Mouse (Mus musculus) limb, embryonic 14.5 days (tissue): ENCODE data around the gene Spdl1. TPM values are rescaled to one million over a fixed set of nuclear protein-coding genes. Genes with fewer than 3 reads are reported as not detected.

ENCODE experiments used
- ATAC-seq: fragments of 200-750 bp; cut with Nextera tagmentation; 2 replicates; pipeline ENCODE4 v1.8.0; 2017; ENCODE audit warnings: low read depth, moderate number of reproducible peaks, moderate TSS enrichment; ENCODE audit not compliant: low FRiP score
- DNase-seq: peaks from one replicate; pipeline ENCODE4 v3.0.0-alpha.2; 2015; ENCODE audit warnings: low spot score
- H3K27ac ChIP-seq: fragments of 300-500 bp; sonication (generic); replicated peaks from 2 replicates; pipeline ENCODE4 v1.5.1; 2014; ENCODE audit warnings: low read depth, mild to moderate bottlenecking, low read length, moderate library complexity, mixed read lengths
- H3K27me3 ChIP-seq: fragments of 300-500 bp; sonication (generic); 2 replicates; pipeline ENCODE4 v1.6.1; 2014; ENCODE audit warnings: low read length, mixed read lengths; ENCODE audit not compliant: control insufficient read depth, insufficient read depth
- H3K36me3 ChIP-seq: fragments of 300-500 bp; sonication (generic); 2 replicates; pipeline ENCODE4 v1.6.1; 2014; ENCODE audit warnings: mild to moderate bottlenecking, low read length, moderate library complexity, mixed read lengths; ENCODE audit not compliant: control insufficient read depth, insufficient read depth
- H3K4me1 ChIP-seq: fragments of 300-500 bp; sonication (generic); 2 replicates; pipeline ENCODE4 v1.6.1; 2014; ENCODE audit warnings: antibody characterized with exemption, low read length, mixed read lengths; ENCODE audit not compliant: control insufficient read depth, insufficient read depth
- H3K4me2 ChIP-seq: fragments of 300-500 bp; sonication (generic); replicated peaks from 2 replicates; pipeline ENCODE4 v1.6.1; 2014; ENCODE audit warnings: low read depth, mild to moderate bottlenecking, low read length, moderate library complexity; ENCODE audit not compliant: severe bottlenecking
- H3K4me3 ChIP-seq: fragments of 300-500 bp; sonication (generic); replicated peaks from 2 replicates; pipeline ENCODE4 v1.5.1; 2014; ENCODE audit warnings: low read length
- H3K9ac ChIP-seq: fragments of 300-500 bp; sonication (generic); 2 replicates; pipeline ENCODE4 v1.6.1; 2014; ENCODE audit warnings: mild to moderate bottlenecking, low read depth, low read length, moderate library complexity; ENCODE audit not compliant: severe bottlenecking
- H3K9me3 ChIP-seq: fragments of 300-500 bp; sonication (generic); 2 replicates; pipeline ENCODE4 v1.6.1; 2016; ENCODE audit warnings: low read length; ENCODE audit not compliant: control insufficient read depth
- POLR2A ChIP-seq: fragments of 200-500 bp; IDR thresholded peaks from 2 replicates; pipeline ENCODE4 v1.8.0; 2012; ENCODE audit warnings: inconsistent platforms, mild to moderate bottlenecking, moderate library complexity, borderline replicate concordance; ENCODE audit not compliant: insufficient read depth, insufficient read length; ENCODE audit errors: extremely low read depth
- WGBS: fragments of 180-500 bp; shearing (Covaris S2); extraction: QIAGEN DNeasy Blood & Tissue Kit; methylation state at CpG from one replicate; pipeline ENCODE4 v1.1.7; 2014; 5-methylcytosine and 5-hydroxymethylcytosine counted together
- polyA plus RNA-seq, 2 experiments: library from polyadenylated mRNA; depleted of rRNA in 1 of 2; stranded (reverse) in 1 of 2; unstranded in 1 of 2; fragments of >200 nt; fragmentation: Nextera tagmentation in 1 of 2; extraction: Ambion mirVana in 1 of 2; gene quantifications; 2 replicates each; pipeline versions ENCODE4 v1.2.1 to v1.2.3; 2012 to 2014

The Spdl1 gene
- 9.9 and 16.1 TPM in 2 replicates for polyA plus RNA-seq (2012; rRNA removed)
- 14.1 and 16.2 TPM in 2 replicates for polyA plus RNA-seq (2014; fragmentation: Nextera tagmentation; extraction: Ambion mirVana)

DNA sequence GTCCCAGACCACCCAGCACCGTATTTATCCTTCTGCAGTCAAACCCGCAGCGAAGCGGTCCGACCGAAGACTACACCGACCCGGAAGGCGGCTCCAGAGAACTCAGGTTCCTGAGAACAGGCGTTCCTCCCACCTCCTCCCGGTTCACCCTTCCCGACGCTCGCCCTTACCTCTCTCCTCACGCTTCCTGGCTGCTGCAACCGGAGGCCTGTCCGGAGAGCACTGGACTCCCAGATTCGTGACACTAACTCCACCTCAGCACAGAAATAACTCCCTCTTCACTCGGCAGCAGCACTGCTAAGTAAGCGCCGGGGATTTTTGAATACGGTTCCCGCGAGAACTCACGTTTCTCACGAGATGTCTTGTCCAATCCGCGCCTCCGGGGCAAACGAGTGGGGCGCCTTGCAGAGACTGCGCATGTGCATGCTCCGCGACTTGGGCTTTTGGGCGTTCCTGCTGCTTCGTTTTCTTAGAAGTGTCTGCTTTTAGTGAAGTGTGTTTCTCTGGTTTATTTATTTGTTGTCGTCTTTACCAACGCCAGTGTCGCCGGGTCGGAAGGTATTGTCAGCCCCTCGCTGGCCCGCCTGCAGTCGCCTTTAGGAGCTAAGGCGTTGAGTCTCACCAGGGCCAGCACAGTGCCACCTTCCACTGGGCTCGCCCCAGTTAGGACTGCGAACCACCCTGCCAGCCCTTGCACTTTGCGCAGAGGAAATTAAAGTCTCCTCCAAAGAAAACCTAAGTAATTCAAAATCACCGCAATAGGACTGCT is at the start of gene Spdl1:
Gene Spdl1 (minus strand): TSS at position 324 of the 769 bp plus-strand sequence.
- no peaks in the 10 kb centered on the region for H3K9me3 ChIP-seq
- H3K36me3 ChIP-seq: peaks cover 13% of the 10 kb centered on the region
- under 1% methylated on average over 49 of the region's 49 CpGs for WGBS
- DNase-seq: peak; percentile 99
- TF ChIP-seq POLR2A: peak; percentile 36; the same call in 1 of the 2 replicates
- ATAC-seq: peak; percentile 97
- H3K4me3 ChIP-seq: peak within 1 kb of the TSS; percentile 78
- peak within 1 kb of the TSS; percentile 56; the same call in 1 of the 2 replicates for H3K27ac ChIP-seq
- peak within 1 kb of the TSS; percentile 72 for H3K9ac ChIP-seq
- H3K4me2 ChIP-seq: peak within 1 kb of the TSS; percentile 71
- H3K27me3 ChIP-seq: no peaks in the 10 kb centered on the region
- H3K4me1 ChIP-seq: peaks cover 6% of the 10 kb centered on the region

DNA sequence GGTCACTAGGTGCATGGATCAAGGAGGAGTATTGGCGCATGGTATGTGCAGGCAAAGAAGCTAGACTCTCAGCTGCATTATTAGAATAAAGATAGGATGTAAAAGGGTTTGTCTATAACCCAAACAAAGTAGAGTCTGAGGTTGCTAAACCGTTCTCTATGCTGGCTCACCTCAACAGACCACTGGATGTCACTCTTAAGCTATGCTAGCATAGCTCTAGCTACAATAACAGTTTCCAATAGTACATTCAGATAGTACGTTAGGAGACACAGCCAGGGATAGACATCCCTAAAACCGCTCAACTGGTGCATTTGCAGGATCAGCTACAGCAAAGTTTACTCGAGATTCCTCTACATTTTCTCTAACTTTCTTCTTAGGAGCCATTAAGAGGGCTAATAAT is 48.1 kb upstream of the Spdl1 start:
- H3K9me3 ChIP-seq: no peaks in the 10 kb centered on the region
- no peak overlapping the region for H3K4me3 ChIP-seq
- ATAC-seq: peak; percentile 79
- TF ChIP-seq POLR2A: no peak
- H3K9ac ChIP-seq: no peak overlapping the region
- H3K36me3 ChIP-seq: no peaks in the 10 kb centered on the region
- H3K27ac ChIP-seq: no peak overlapping the region
- no peaks in the 10 kb centered on the region for H3K27me3 ChIP-seq
- no peak overlapping the region for H3K4me2 ChIP-seq
- no peaks in the 10 kb centered on the region for H3K4me1 ChIP-seq
- DNase-seq: peak; percentile 74
- whole genome bisulfite sequencing: 33% methylated on average over 5 of the region's 5 CpGs

DNA sequence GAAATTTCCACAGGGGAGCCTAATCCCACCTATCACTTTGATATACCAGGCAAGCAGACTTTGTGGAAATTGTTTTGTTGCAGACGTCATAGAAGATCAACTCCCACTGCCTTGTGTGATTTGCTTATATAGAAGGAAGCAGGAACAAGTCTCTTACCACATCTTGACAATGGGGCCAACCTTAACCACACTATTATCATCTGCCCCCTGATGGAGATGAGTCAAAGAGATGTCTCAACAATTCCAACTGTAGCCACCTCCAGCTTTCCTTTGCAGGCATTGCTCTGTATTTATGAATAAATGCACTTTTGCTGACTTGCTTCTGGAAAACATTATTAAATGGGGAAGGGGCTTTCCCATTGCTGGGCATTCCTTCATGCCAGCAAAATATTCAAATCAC is 46.2 kb upstream of the Spdl1 start:
- H3K9me3 ChIP-seq: no peaks in the 10 kb centered on the region
- no peak overlapping the region for H3K27ac ChIP-seq
- DNase-seq (no peak), ATAC-seq (no peak)
- no peaks in the 10 kb centered on the region for H3K36me3 ChIP-seq
- TF ChIP-seq POLR2A: no peak
- no peak overlapping the region for H3K4me3 ChIP-seq
- no peaks in the 10 kb centered on the region for H3K4me1 ChIP-seq
- WGBS: 83% methylated on average over 1 of the region's 1 CpGs
- H3K9ac ChIP-seq: no peak overlapping the region
- no peaks in the 10 kb centered on the region for H3K27me3 ChIP-seq
- H3K4me2 ChIP-seq: no peak overlapping the region

DNA sequence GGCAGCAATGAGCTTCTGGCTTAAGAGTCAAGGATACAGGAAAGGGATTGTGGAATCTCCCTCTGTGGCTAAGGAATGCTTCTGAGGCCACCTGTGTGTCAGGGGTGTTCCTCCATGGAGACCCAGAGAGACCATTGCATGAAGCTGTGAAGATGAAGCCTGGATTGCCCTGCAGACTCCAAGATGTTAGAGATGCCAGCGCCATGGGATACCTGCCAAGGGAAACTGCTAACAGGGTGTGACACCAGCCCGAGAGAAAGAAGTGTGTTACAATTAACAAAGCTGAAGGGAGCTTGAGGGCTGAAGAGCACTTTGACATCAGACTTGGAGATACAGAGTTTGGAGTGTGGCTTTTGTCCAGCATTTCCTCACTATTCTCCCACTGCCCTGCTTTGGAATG is 40.4 kb upstream of the Spdl1 start:
- TF ChIP-seq POLR2A: no peak
- Histone ChIP-seq H3K27ac (no peak overlapping the region), H3K4me1 (no peaks in the 10 kb centered on the region), H3K27me3 (no peaks in the 10 kb centered on the region), H3K9ac (no peak overlapping the region), H3K9me3 (no peaks in the 10 kb centered on the region), H3K4me3 (no peak overlapping the region), H3K4me2 (no peak overlapping the region), H3K36me3 (no peaks in the 10 kb centered on the region)
- 87% methylated on average over 2 of the region's 2 CpGs for WGBS
- no peak for ATAC-seq
- DNase-seq: no peak

DNA sequence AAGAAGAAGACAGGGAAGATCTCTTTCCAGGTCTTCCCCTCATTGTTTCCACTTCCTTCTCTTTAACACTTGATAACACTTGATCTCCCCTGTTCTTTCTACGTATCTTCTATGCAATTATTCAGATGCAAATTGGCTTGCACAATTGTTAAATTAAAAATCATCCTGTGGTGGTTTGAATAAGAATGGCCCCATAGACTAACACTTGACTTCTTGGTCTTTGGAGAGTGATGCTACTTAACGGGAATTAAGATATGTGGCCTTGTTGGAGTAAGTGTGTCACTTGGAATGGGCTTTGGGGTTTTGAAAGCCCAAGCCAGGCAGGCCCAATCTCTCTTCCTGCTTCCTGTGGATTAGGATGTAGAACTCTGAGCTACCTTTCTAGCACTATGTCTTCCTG is 39.0 kb upstream of the Spdl1 start:
- H3K9ac ChIP-seq: no peak overlapping the region
- 85% methylated on average over 2 of the region's 2 CpGs for WGBS
- DNase-seq: no peak
- H3K27me3 ChIP-seq: no peaks in the 10 kb centered on the region
- H3K36me3 ChIP-seq: no peaks in the 10 kb centered on the region
- no peak for ATAC-seq
- no peaks in the 10 kb centered on the region for H3K9me3 ChIP-seq
- TF ChIP-seq POLR2A: no peak
- H3K4me2 ChIP-seq: no peak overlapping the region
- no peaks in the 10 kb centered on the region for H3K4me1 ChIP-seq
- no peak overlapping the region for H3K27ac ChIP-seq
- H3K4me3 ChIP-seq: no peak overlapping the region

DNA sequence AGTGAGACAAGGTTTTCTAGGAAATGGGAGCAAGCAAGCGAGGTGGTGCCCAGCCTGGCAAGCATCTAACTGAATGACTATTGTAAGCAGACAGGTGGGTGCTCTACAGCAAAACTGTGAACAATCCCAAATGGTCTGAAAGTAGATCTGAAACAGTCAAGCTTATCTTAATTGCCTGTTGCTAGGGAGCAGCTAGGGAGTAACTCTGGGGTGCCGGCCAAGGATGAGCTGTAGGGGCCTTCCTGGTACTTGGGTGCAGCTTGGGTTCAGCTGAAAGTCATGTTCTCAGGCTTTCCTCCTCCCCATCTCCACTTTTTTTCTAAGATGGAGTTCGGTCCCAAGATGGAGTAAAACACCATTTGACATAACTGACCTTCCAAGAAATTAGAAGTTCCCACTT is 38.5 kb upstream of the Spdl1 start:
- no peaks in the 10 kb centered on the region for H3K36me3 ChIP-seq
- no peak overlapping the region for H3K4me2 ChIP-seq
- no peak overlapping the region for H3K9ac ChIP-seq
- H3K9me3 ChIP-seq: no peaks in the 10 kb centered on the region
- no peak for ATAC-seq
- WGBS: 74% methylated on average over 3 of the region's 3 CpGs
- DNase-seq: no peak
- no peak for TF ChIP-seq POLR2A
- H3K27me3 ChIP-seq: no peaks in the 10 kb centered on the region
- H3K27ac ChIP-seq: no peak overlapping the region
- no peaks in the 10 kb centered on the region for H3K4me1 ChIP-seq
- H3K4me3 ChIP-seq: no peak overlapping the region
